Mouse (Mus musculus) embryo, embryonic 11 days (tissue): ENCODE results near the gene Pdk4.

Experiments used
- DNase-seq: peaks from one replicate; pipeline ENCODE4 v3.0.0-alpha.2; 2015

Pdk4 gene

GRCm38 (mm10) chr6:5444331-5444898 is 51.7 kb downstream of the Pdk4 start:
- DNase-seq = no peak

- no peak for DNase-seq
Measured at GRCm38 (mm10) chr6:5443104-5443863, 52.8 kb downstream of the Pdk4 start.

GRCm38 (mm10) chr6:5442316-5443085 is 53.6 kb downstream of the Pdk4 start:
- peak; percentile 50 for DNase-seq

GRCm38 (mm10) chr6:5441221-5441620 is 54.9 kb downstream of the Pdk4 start:
- no peak for DNase-seq

GRCm38 (mm10) chr6:5437757-5438156 is 58.4 kb downstream of the Pdk4 start:
- peak; percentile 45 for DNase-seq

- DNase-seq = no peak
Measured at GRCm38 (mm10) chr6:5433887-5434286, 62.2 kb downstream of the Pdk4 start.
